Mouse (Mus musculus): ENCODE results near the gene Btg1-ps1. TPM values are rescaled to one million over a fixed set of nuclear protein-coding genes. Genes with fewer than 3 reads are reported as not detected.
"Not testable (repeated sequence)": the region's sequence is repeated elsewhere in the genome, so short reads cannot be mapped to it uniquely, and the experiment has no call there.

Gene Btg1-ps1
- not detected for total RNA-seq (2022)

DNA sequence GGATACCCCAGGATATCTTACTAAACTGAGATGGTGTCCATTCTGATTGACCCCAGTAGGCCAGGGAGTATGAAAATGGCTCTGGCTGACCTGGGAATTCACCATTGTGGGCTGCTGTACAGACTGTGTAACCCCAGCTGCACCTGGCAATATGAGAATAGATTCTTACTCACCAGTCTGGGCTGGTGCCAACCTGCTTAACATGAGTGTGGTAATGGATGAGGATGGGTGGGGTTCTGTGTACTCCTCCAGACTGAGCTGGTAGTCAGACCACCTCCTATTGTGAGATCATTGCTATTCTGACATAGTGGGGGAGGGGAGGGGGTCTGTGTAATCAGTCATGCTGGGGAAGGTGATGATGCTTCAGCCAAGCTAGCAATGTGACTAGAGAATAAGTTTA is at the start of gene Btg1-ps1:
TSS of gene Btg1-ps1 (minus strand) at position 219 of the 400 bp plus-strand sequence.
- DNase-seq (ENCODE audit: low spot score): not testable (repeated sequence)

DNA sequence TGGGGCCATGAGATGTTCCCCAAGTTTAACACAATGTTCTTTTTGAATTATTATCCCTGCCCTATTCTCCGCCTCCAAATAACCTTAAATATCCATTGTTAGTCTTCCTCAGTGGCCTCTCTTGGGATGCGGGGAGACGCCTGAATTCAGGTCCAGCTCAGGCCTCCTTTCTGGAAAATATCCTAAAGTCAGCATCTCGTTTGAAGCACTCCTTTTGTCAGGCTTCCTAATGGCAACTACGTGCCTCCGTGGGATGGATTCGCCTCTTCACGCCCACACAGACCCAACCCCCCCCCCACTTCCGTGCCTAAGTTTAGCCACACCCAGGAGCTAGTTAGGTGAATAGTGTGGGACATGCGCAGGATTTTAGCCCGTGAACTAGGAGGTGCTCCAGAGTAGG is 47.6 kb upstream of the Btg1-ps1 start, which contains the start of gene Rhox10:
TSS of gene Rhox10 (plus strand) at position 301 of the 400 bp plus-strand sequence.
- DNase-seq (ENCODE audit: low spot score): no peak

DNA sequence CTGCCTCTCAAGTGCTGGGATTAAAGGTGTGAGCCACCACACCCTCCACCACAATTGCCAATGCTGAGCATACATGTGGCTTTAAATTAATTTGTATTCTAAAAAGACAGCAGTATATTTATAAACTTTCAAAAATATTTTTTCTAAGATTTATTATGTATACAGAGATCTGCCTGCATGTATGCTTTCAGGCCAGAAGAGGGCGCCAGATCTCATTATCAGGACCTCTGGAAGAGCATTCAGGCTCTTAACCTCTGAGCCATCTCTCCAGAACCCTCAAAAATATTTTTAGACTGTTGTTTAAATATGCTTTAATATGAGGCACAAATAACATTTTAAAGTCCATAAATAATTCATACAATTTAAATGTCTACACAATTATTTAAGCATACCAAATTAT is 42.9 kb upstream of the Btg1-ps1 start:
- no peak for DNase-seq (ENCODE audit: low spot score)

DNA sequence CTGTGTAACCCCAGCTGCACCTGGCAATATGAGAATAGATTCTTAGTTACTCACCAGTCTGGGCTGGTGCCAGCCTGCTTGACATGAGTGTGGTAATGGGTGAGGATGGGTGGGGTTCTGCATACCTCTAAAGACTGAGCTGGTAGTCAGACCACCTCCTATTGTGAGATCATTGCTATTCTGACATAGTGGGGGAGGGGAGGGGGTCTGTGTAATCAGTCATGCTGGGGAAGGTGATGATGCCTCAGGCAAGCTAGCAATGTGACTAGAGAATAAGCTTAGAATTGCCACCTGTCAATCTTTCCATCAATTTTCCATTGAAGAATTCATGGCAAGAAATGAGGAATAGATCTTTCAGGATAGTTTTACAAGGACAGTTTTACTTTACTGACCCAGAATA is 24.4 kb upstream of the Btg1-ps1 start, which contains the start of gene Btg1-ps2:
TSS of gene Btg1-ps2 (minus strand) at position 101 of the 400 bp plus-strand sequence.
- DNase-seq (ENCODE audit: low spot score): not testable (repeated sequence)

DNA sequence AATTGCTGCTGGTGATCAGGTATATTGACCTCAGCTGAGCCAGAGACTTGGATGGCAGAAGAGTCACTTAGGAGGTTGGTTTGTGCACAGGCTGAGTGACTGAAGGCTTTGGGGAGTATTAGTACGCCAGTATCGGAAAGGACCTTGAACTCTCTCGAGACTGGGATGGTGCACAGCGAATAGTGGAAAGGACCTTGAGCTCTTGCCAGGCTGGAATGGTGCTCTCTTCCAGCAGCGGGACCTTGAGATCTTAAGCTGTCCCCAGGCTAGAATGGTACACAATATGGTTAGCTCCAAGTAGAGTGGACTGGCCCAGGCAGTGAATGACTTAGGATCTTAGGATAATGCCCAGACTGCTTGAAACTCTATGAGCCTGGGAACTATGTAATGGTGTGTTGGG is 21.1 kb upstream of the Btg1-ps1 start:
- no peak for DNase-seq (ENCODE audit: low spot score)

DNA sequence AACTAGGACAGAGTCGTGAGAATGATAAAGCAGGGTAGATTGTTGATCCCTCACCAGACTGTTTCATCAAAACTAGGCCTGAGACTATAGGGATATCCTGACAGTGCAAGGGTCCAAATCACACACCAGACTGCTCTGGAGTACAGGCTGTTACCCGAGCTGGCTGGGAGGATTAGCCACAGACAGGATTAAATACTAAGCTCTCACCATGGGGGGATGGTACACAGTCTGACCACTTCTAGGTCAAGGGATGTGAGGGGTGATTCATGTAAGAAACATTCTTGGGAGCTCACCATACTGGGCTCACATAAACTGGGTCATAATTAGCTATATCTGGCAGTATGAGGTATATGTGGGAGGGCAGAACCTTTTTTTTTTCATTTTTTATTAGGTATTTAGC is 15.2 kb upstream of the Btg1-ps1 start:
- no peak for DNase-seq (ENCODE audit: low spot score)

DNA sequence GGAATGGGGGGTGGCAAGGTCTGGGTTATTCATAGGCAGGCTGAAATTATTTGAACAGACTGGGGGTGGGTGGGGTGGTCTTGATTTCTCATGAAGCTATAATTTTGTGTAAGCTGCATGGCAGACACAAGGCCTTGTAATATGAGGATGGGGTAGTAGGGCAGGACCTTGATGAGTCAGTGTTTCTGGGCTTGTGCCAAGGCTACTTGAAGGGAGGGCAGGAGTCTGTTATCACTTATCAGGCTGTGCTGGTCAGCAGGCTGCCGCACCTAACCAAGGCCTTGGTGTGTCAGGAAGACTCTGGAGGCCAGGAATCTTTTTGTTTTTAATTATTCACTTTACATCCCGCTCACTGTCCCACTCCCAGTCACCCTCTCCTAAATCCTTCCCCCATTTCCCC is 9.9 kb downstream of the Btg1-ps1 start:
- no peak for DNase-seq (ENCODE audit: low spot score)

Other genes starting within 250 kb of the Btg1-ps1 start
- gene Rhox5, start 214.0 kb downstream of the Btg1-ps1 start, total RNA-seq (2022): 1 to 10 TPM in 3 of 4 experiments, under 1 TPM in 1; 0.60 to 3.8 (median 1.6) TPM
- not detected for gene Rhox6, start 191.9 kb downstream of the Btg1-ps1 start, total RNA-seq (2022)
- not detected for gene Rhox7a, start 187.1 kb downstream of the Btg1-ps1 start, total RNA-seq (2022)
- not detected for gene Rhox8, start 139.9 kb downstream of the Btg1-ps1 start, total RNA-seq (2022)
- not detected for gene Rhox7b, start 121.6 kb downstream of the Btg1-ps1 start, total RNA-seq (2022)
- gene Rhox9, start 117.0 kb downstream of the Btg1-ps1 start, total RNA-seq (2022): not detected
- gene Btg1-ps2, start 24.3 kb upstream of the Btg1-ps1 start, total RNA-seq (2022): not detected
- not detected for gene Rhox10, start 47.7 kb upstream of the Btg1-ps1 start, total RNA-seq (2022)
- not detected for gene Rhox11, start 66.3 kb upstream of the Btg1-ps1 start, total RNA-seq (2022)
- not detected for gene Rhox12, start 92.1 kb upstream of the Btg1-ps1 start, total RNA-seq (2022)
- gene Rhox13, start 102.4 kb upstream of the Btg1-ps1 start, total RNA-seq (2022): not detected
- 10 to 100 TPM in 2 of 4 experiments, 1 to 10 TPM in 2; 8.6 to 10.7 (median 10.1) TPM for gene Zbtb33, start 171.0 kb upstream of the Btg1-ps1 start, total RNA-seq (2022)
- gene Tmem255a, start 233.6 kb upstream of the Btg1-ps1 start, total RNA-seq (2022): 1 to 10 TPM in 1 of 4 experiments, under 1 TPM in 3; 0.63 to 1.5 (median 0.72) TPM